Mouse (Mus musculus) liver, adult 2 months (tissue): ENCODE results near the gene Gm3233. TPM values are rescaled to one million over a fixed set of nuclear protein-coding genes. Genes with fewer than 3 reads are reported as not detected.
"Not testable (repeated sequence)": the region's sequence is repeated elsewhere in the genome, so short reads cannot be mapped to it uniquely, and the experiment has no call there.

Experiments
- DNase-seq: peaks from one replicate; pipeline ENCODE4 v3.0.0-alpha.2; 2011; ENCODE audit warnings: low read depth, low spot score; ENCODE audit errors: extremely low read depth
- H3K27ac ChIP-seq: fragments of 200-500 bp; replicated peaks from 2 replicates; pipeline ENCODE4 v1.5.1; 2012; ENCODE audit warnings: low read depth, mild to moderate bottlenecking, control low read depth, inconsistent platforms, low read length; ENCODE audit not compliant: insufficient read depth
- H3K27me3 ChIP-seq: fragments of 200-500 bp; 2 replicates; pipeline ENCODE4 v1.6.1; 2012; ENCODE audit warnings: mild to moderate bottlenecking, moderate library complexity, low read length, inconsistent platforms; ENCODE audit not compliant: control insufficient read depth, insufficient read depth
- H3K36me3 ChIP-seq: fragments of 200-500 bp; 2 replicates; pipeline ENCODE4 v1.6.1; 2012; ENCODE audit warnings: low read length, inconsistent platforms; ENCODE audit not compliant: control insufficient read depth, insufficient read depth
- H3K4me1 ChIP-seq: fragments of 200-500 bp; 2 replicates; pipeline ENCODE4 v1.6.1; 2011; ENCODE audit warnings: low read length; ENCODE audit not compliant: control insufficient read depth, insufficient read depth
- H3K4me3 ChIP-seq: fragments of 200-500 bp; 2 replicates; pipeline ENCODE4 v1.5.1; 2011; ENCODE audit warnings: low read depth, mild to moderate bottlenecking, control low read depth, low read length, moderate library complexity; ENCODE audit not compliant: insufficient read depth
- H3K79me2 ChIP-seq: fragments of 200-500 bp; 2 replicates; pipeline ENCODE4 v1.6.1; 2012; ENCODE audit warnings: inconsistent platforms, mild to moderate bottlenecking, low read length, moderate library complexity; ENCODE audit not compliant: control insufficient read depth, insufficient read depth
- H3K9ac ChIP-seq: fragments of 200-500 bp; 2 replicates; pipeline ENCODE4 v1.6.1; 2012; ENCODE audit warnings: low read depth, mild to moderate bottlenecking, control low read depth, inconsistent platforms, low read length
- CTCF ChIP-seq: fragments of 200-500 bp; IDR thresholded peaks from 2 replicates; pipeline ENCODE4 v1.5.1; 2011; ENCODE audit warnings: low read depth, low read length, control low read depth
- POLR2A ChIP-seq: fragments of 200-500 bp; IDR thresholded peaks from 2 replicates; pipeline ENCODE4 v1.6.1; 2011; ENCODE audit warnings: low read length, control low read depth; ENCODE audit not compliant: insufficient read depth; ENCODE audit errors: extremely low read depth
- WGBS: fragments of 180-500 bp; shearing (Covaris S2); methylation state at CpG from one replicate; pipeline ENCODE4 v1.1.7; 2018; 5-methylcytosine and 5-hydroxymethylcytosine counted together
- polyA plus RNA-seq: library from polyadenylated mRNA; depleted of rRNA; stranded (reverse); fragments of >200 nt; gene quantifications from 2 replicates; pipeline ENCODE4 v1.2.3, GENCODE M21; 2012
- total RNA-seq: library from RNA; depleted of rRNA; stranded (reverse); fragments of >200 nt; gene quantifications from 2 replicates; pipeline ENCODE4 v1.2.3, GENCODE M21; 2014

Gene Gm3233
- total and polyA plus RNA-seq, 2 experiments, result not detected

GRCm38 (mm10) chr10:77738929-77739328 is 20.6 kb downstream of the Gm3233 start:
- Histone ChIP-seq H3K4me3 (no peak overlapping the region), H3K27me3 (no peaks in the 10 kb centered on the region), H3K79me2 (no peaks in the 10 kb centered on the region), H3K36me3 (no peaks in the 10 kb centered on the region), H3K9ac (no peak overlapping the region), H3K4me1 (no peaks in the 10 kb centered on the region), H3K27ac (no peak overlapping the region)
- 75% methylated on average over 4 of the region's 4 CpGs for WGBS
- DNase-seq, result no peak
- no peak for TF ChIP-seq CTCF
- TF ChIP-seq POLR2A, result no peak

- H3K9ac ChIP-seq, result no peak overlapping the region
- no peak overlapping the region for H3K4me3 ChIP-seq
- no peak overlapping the region for H3K27ac ChIP-seq
- WGBS, result 100% methylated on average over 1 of the region's 1 CpGs
- no peak for DNase-seq
- no peaks in the 10 kb centered on the region for H3K27me3 ChIP-seq
- no peaks in the 10 kb centered on the region for H3K79me2 ChIP-seq
- H3K4me1 ChIP-seq, result no peaks in the 10 kb centered on the region
- TF ChIP-seq CTCF (no peak), POLR2A (no peak)
- H3K36me3 ChIP-seq, result no peaks in the 10 kb centered on the region
Measured at GRCm38 (mm10) chr10:77735928-77736327, 23.6 kb downstream of the Gm3233 start.

GRCm38 (mm10) chr10:77729241-77729640 is 30.2 kb downstream of the Gm3233 start:
- 59% methylated on average over 4 of the region's 4 CpGs for WGBS
- H3K27ac ChIP-seq, result no peak overlapping the region
- DNase-seq, result no peak
- H3K36me3 ChIP-seq, result no peaks in the 10 kb centered on the region
- H3K4me1 ChIP-seq, result no peaks in the 10 kb centered on the region
- TF ChIP-seq POLR2A, result no peak
- peak; percentile 67 for TF ChIP-seq CTCF
- H3K9ac ChIP-seq, result no peak overlapping the region
- H3K79me2 ChIP-seq, result no peaks in the 10 kb centered on the region
- no peak overlapping the region for H3K4me3 ChIP-seq
- H3K27me3 ChIP-seq, result no peaks in the 10 kb centered on the region

GRCm38 (mm10) chr10:77728280-77728679 is 31.2 kb downstream of the Gm3233 start:
- Histone ChIP-seq H3K9ac (no peak overlapping the region), H3K4me3 (no peak overlapping the region), H3K79me2 (no peaks in the 10 kb centered on the region), H3K4me1 (no peaks in the 10 kb centered on the region), H3K36me3 (no peaks in the 10 kb centered on the region), H3K27ac (no peak overlapping the region), H3K27me3 (no peaks in the 10 kb centered on the region)
- DNase-seq, result no peak
- TF ChIP-seq CTCF (no peak), POLR2A (no peak)
- 63% methylated on average over 4 of the region's 4 CpGs for WGBS

- WGBS, result 30% methylated on average over 3 of the region's 3 CpGs
- H3K27ac ChIP-seq, result no peak within 1 kb of the TSS
- no peak within 1 kb of the TSS for H3K4me3 ChIP-seq
- H3K36me3 ChIP-seq, result no peaks in the 10 kb centered on the region
- DNase-seq, result no peak
- H3K9ac ChIP-seq, result no peak within 1 kb of the TSS
- no peaks in the 10 kb centered on the region for H3K79me2 ChIP-seq
- TF ChIP-seq POLR2A (no peak), CTCF (no peak)
- H3K4me1 ChIP-seq, result no peaks in the 10 kb centered on the region
- H3K27me3 ChIP-seq, result no peaks in the 10 kb centered on the region
Measured at GRCm38 (mm10) chr10:77726186-77726585, 33.3 kb downstream of the Gm3233 start, which contains the start of gene Gm10100. TSS of gene Gm10100 (plus strand) at chr10:77726486.

GRCm38 (mm10) chr10:77724855-77725254 is 34.6 kb downstream of the Gm3233 start:
- no peak overlapping the region for H3K9ac ChIP-seq
- WGBS, result 77% methylated on average over 8 of the region's 8 CpGs

GRCm38 (mm10) chr10:77720299-77720698 is 39.2 kb downstream of the Gm3233 start, which contains the start of gene Krtap12-1:
TSS of gene Krtap12-1 (plus strand) at chr10:77720599.
- not testable (repeated sequence) for H3K9ac ChIP-seq, H3K79me2 ChIP-seq
- 94% methylated on average over 1 of the region's 1 CpGs for WGBS

More at GRCm38 (mm10) chr10:77724855-77725254, 34.6 kb downstream of the Gm3233 start:
- Histone ChIP-seq H3K4me1 (no peaks in the 10 kb centered on the region), H3K36me3 (no peaks in the 10 kb centered on the region), H3K79me2 (no peaks in the 10 kb centered on the region), H3K27ac (no peak overlapping the region), H3K27me3 (no peaks in the 10 kb centered on the region), H3K4me3 (no peak overlapping the region)
- DNase-seq, result no peak
- TF ChIP-seq POLR2A (no peak), CTCF (peak; percentile 25; the same call in 1 of the 2 replicates)

More at GRCm38 (mm10) chr10:77720299-77720698, 39.2 kb downstream of the Gm3233 start, which contains the start of gene Krtap12-1:
- not testable (repeated sequence) for DNase-seq, H3K27me3 ChIP-seq, H3K36me3 ChIP-seq, H3K4me1 ChIP-seq, H3K27ac ChIP-seq, H3K4me3 ChIP-seq
